Mouse (Mus musculus) liver, adult 2 months (tissue): ENCODE results near the gene Rasal1.

Source experiments
- CTCF ChIP-seq: fragments of 200-500 bp; IDR thresholded peaks from 2 replicates; pipeline ENCODE4 v1.5.1; 2011; ENCODE audit warnings: low read depth, low read length, control low read depth
- POLR2A ChIP-seq: fragments of 200-500 bp; IDR thresholded peaks from 2 replicates; pipeline ENCODE4 v1.6.1; 2011; ENCODE audit warnings: low read length, control low read depth; ENCODE audit not compliant: insufficient read depth; ENCODE audit errors: extremely low read depth

DNA sequence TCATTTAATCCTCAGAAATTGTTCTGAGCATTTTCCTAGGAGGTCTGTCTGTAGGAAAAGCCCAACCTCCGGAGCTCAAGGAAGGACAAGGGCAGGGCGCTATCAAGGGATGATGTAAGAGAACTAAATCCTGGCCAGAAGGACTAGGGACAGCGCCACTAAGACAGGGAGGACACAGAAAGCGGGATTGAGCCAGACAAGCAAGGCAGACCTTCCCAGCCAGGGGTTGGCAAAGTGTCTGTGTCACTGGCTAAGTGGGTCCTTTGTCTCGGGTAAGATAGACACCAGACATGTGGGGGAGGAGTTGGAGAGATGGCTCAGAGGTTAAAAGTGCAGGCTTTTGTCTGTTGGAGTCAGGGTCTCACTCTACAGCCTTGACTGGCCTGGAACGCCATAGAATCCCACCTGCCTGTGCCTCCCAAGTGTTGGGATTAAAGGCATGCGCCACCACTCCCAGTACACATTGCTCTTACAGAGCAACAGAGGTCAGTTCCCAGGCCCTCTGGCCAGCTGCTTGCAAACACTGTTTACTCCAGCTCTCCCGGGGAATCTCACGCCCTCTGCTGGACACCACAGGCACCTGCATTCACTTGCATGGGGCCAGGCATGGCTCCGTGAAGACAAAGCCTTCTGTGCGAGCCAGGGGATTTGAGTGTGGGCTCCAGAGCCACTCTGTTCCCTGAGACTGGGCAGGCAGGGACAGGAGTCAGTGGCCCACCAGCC is 47.5 kb upstream of the Rasal1 start:
- TF ChIP-seq CTCF (peak; percentile 91), POLR2A (no peak)
